Mouse (Mus musculus) B cell, adult 2 months (primary cell): Measurements from ENCODE around the gene Pdcd5.
A peak's percentile ranks its signal among the peaks of the same experiment; 100 is the strongest.

Experiments used
- DNase-seq, 2 experiments: peaks; one replicate each; pipeline ENCODE4 v3.0.0; 2022

Gene Pdcd5

DNA sequence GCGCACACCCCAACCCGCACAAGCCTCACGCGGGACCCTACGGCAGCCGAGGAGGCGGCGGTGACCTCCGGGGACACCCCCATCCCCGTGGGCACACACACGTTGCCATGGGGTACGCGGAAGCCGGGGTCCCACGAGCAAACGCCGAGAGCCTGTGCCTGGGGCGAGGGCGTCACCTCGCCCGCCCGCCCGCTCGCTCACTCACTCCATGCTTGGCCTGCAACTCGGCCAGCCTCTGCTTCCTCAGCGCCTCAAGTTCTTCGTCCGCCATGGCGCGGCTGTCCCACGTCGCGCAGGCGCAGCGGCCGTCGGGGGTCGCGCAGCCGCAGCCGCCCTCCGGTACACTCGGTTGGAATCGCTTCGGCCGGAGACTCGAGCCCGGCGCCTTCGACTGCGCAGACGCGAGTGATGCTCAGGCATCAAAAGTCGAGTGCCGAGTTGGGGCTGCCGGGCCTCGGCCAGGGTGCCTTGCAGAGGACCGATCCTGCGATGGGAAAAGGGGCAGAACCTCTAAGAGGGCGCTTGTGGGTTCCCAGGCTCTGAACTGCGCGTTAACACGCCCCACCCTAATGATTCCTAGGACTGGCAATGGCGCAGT lies at the start of gene Pdcd5:
TSS of gene Pdcd5 (minus strand) at position 421 of the 598 bp plus-strand sequence.
- DNase-seq: peak; percentile 96 to 97

DNA sequence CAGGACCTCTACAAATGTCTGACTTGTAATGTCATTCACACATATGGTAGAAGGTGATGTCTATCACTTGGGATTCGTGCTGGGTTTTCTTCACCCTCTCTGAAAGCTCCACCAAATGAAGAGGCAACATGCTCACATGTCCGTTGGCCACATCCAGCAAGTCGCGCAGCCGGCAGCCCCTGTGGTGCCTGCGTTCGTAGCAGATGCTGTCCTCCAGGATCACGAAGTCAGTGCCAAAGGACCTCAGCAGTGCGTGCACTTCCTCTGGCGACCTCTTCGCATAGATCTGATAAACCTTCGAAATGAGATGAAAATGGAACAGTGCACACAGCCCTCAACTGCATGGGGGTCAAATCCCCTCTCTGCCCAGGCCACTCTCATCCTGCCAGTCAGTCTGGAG lies 45.3 kb upstream of the Pdcd5 start:
- no peak for DNase-seq

GRCm38 (mm10) chr7:35692117-35692516 lies 44.8 kb upstream of the Pdcd5 start:
- no peak for DNase-seq

DNA sequence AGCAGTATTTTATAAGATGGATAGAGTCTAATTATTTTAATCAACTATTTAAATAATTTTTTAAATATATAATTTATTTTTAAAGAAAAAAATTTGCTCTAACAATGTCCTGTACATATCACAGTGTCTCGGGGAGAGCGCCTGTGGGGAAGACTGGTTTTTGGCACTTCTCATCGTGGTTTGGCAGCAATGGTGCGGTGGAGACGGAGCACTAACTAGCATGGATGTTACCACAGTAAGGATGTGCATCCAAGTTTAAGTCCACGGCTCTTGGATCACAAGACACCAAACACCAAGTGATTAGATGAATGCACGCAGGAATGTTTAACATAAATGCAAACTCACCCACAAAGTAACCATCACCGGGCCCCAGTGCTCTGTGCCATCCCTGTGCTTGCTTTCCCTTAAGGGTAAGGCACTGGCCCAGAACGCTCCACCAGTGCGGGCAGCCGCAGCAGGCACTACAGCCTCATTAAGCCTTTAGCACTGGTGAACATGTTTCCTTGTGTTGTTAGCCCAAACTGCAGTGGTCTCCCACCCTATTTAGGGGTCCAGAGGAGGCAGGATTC lies 41.5 kb upstream of the Pdcd5 start:
- DNase-seq: no peak

DNA sequence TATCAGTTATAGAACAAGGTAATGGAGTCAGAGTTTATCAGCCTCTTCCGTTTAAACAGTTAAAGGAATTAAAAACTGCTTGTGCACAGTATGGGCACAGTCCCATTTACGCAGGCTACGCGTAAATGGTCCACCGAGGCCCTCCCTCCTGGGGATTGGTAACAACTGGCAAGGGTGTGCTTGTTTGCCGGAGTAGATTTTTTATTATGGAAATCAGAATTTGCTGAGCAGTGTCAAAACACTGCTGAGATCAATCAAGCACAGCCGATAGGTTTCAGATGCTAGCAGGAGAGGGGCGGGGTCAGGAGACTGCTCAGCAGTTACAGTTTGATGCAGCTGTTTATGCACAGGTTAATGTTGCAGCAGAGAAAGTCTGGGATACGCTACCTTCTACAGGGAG lies 41.0 kb upstream of the Pdcd5 start:
- DNase-seq: no peak

GRCm38 (mm10) chr7:35687229-35687628 lies 39.9 kb upstream of the Pdcd5 start:
- no peak for DNase-seq

- peak; percentile 51 to 61 for DNase-seq
Observed at GRCm38 (mm10) chr7:35686756-35687155, 39.4 kb upstream of the Pdcd5 start.

DNA sequence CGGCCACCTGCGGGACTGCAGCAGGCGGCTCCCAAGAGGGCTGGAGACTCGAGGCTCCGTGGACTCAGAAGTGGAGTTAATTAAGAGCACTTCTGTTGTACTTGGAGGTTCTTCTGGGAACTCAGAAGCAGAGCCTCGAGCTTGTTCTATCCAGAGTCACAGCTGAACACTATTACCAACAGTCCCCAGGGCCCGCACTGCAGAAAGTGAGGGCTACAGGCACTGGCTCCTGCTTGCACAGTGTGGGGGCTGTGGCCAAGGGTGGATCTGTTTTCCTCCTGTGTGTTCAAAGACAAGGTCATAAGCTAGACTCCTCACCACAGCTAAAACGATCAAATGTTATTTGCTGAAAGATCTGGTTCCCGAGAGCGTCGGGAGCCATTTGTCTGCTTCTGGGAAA lies 38.9 kb upstream of the Pdcd5 start:
- no peak for DNase-seq

GRCm38 (mm10) chr7:35683409-35684122 lies 36.2 kb upstream of the Pdcd5 start:
- DNase-seq: no peak

GRCm38 (mm10) chr7:35681559-35681958 lies 34.2 kb upstream of the Pdcd5 start:
- peak in 1 of 2 experiments; percentile 4 for DNase-seq

DNA sequence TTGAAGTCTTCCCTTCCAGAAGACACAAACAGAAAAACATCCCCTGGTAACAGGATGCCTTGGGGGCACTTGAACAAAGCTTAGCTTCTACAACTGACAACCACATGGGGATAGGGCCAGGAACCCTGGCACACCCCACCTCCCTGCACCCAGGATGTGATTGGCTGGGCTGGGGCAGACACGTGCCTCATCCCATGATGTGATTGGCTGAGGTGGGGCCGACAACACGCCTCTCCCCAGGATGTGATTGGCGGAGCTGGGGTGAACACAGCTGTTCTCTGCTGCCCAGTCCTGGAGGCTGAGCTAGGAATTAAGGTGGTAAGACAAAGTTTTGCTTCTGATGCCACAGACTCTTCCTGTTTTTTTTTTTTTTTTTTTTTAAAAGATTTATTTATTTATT lies 31.7 kb upstream of the Pdcd5 start:
- no peak for DNase-seq

DNA sequence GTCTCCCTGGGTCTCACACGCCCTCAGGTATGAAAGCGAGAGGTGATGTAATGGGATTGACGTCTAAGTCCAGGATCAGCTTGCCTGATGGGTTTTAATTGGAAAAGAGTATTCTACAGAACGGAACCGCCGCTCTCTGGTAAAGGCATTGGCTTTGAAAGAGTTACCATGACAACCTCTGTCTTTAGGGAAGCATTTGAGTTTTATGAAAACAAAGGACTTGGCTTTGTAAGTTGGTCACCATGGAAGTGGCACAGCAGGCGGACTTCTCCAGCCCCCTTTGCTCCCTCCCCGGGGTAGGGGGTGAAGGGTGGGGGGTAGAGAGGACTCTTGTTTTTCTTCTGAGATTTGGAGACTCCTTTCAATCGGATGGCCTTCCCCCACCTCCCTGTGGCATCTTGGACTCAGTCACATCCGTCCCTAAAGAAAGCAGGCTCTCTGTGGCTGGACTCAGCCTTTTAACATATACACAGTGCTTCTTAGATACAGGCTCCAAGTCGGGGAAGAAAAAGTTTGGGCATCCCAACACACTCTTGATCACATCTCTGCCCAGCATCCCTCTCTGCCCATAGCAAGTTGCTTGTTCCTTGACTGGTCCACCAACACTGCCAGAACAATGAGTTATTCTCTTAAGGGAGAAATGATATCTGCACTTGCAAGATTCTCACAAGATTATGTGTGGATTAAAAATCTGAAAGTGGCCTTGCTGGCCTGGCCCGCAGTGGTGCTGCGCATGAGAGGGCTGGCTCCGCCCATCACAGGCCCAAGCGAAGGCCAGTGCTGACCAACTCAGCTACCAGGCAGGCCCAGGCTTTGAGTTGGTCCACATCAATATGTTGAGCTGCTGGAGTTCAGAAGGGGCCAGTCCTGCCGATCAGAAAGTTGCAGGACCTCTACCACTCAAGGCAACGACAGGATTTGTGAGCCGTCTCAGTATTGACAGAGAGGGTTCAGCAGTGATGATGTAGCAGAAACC lies 21.0 kb upstream of the Pdcd5 start:
- DNase-seq: no peak

GRCm38 (mm10) chr7:35663790-35664376 lies 16.6 kb upstream of the Pdcd5 start:
- DNase-seq: no peak

DNA sequence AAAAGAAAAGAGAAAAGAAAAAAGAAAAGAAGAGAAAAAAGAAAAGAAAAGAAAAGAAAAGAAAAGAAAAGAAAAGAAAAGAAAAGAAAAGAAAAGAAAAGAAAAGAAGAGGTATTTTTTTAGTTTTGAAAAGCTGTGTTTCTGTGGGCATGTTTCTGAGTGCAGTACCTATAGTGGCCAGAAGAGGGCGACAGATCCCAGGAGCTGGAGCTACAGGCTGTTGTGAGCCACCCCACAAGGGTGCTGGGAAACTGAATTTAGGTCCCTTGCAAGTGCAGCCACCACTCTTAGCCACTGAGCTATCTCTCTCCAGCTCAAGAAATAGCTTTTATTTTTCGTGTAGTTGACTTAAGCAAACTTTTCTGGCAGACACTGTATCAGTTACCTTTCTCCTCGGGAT lies 11.9 kb upstream of the Pdcd5 start:
- DNase-seq: peak; percentile 74 to 75

DNA sequence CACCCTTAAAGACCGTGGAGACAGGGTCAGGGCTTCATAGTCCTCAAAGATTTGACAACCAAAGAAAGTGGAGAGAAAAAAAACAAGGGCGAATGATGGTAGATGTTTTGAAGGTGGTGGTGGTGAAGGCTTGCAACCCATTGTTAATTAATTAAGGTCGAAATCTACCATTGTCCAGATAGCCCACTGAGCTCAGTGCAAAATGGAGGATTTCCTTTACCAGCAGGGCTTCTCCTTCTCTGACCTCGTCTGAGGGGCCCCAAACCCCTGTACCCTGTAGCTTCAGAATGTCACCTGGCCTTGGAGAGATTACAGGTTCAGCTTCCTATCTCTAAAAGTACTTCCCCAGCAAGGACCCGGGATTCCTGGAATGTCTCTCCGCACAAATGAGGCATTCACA lies 10.5 kb upstream of the Pdcd5 start:
- no peak for DNase-seq

DNA sequence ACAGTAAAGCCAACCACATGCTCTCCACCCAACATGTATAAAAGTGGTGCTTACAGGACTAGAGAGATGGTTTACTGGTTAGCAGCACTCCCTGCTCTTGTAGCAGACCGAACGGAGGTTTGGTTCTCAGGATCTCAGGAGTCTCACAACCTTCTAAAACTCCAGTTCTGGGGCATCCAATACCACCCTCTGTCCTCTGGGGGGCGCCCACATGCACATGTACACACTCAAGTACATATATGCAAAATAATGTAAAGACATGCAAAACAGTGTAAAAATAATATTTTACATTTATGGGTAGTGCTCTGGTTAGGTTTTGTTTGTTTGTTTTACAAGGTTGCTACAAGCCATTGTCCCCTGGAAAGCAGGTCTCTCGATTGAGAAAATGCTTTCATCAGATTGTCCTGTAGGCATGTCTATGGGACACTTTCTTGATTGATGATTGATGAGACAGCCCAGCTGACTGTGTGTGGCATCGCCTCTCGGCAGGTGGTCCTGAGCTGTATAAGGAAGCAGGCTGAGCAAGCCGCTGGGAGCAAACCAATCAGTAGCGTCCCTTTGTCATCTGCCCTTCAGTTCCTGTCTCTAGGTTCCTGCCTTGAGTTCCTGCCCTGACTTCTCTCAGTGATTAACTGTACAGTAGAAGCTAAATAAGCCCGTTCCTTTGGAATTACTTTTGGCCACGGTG lies 4.4 kb upstream of the Pdcd5 start:
- DNase-seq: peak; percentile 17 to 43

DNA sequence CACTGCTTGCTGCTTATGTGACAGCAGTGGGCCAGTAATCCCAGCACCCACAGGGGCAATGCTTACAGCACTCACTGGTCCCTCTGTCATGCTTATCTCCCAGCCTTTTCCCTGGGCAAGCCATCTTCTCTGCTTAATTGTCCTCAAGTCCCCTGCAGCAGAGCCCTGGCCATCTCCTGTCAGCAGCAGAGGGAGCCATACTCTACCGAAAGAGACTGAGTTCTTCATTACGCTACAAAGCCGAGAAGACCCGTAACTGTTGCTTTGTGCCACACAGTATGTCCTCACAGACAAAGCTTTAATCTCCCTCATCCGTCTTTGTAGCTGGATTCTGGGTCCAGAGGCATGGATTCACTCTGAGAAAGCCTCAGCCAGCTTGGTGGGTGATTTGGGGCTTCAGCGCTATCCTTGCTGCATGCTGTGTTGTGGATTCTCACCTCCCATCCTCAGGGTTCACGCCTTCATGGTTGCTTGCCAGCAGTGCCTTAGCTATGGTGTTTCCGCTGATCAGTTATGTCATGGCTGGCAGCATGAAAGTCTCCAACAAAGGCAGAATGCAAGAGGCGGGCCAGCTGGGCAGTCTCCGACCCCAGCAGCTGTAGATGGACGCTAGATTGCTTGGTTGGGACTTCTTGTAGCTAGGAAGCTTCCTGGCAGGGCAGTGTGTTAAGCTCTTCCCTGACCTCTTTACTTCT lies 3.5 kb upstream of the Pdcd5 start:
- no peak for DNase-seq

- DNase-seq: peak; percentile 85 to 88
Observed at GRCm38 (mm10) chr7:35649071-35649470, 1.8 kb upstream of the Pdcd5 start.

GRCm38 (mm10) chr7:35648239-35649069 lies 1.1 kb upstream of the Pdcd5 start:
- DNase-seq: no peak

DNA sequence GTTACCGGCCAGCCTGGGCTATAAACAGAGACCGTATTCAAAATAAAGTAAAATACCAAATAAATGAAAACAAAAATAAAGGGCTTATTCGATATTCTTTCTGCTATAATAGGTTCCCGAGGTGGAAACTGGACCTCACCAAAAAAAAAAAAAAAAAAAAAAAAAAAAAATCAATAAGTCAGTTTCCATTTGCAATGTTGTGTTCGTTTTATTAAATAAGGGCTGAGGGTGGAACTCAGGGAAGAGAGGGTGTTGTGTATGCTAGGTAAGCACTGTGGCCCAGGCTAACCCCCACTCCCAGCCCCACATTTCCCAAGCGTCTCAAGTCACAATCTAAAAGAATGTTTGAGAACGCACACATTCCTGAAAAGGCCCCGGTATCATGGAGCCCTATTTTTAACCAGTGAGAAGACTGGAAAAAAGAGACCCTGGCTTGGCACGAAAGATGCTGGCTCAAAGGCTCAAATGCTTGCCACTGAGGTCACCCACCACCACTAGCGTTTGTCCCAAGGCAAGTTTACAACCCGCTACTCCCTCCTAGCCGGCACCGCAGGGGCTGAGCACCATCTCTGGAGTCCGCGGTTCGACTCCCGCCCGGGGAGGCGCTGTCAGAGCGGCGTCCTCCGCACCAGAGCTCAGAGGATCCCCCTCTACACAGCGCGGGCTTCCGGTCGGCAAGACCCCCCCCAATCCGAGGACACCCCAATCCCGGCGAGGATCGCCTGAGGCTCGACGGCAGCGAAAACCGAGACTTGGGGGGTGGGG lies 822 bp downstream of the Pdcd5 start:
- peak; percentile 53 for DNase-seq
